Mouse (Mus musculus): ENCODE measurements around the gene Nfia. TPM values are rescaled to one million over a fixed set of nuclear protein-coding genes. Genes with fewer than 3 reads are reported as not detected.

The Nfia gene
- polyA plus RNA-seq, 1 experiment: 53.0 TPM

DNA sequence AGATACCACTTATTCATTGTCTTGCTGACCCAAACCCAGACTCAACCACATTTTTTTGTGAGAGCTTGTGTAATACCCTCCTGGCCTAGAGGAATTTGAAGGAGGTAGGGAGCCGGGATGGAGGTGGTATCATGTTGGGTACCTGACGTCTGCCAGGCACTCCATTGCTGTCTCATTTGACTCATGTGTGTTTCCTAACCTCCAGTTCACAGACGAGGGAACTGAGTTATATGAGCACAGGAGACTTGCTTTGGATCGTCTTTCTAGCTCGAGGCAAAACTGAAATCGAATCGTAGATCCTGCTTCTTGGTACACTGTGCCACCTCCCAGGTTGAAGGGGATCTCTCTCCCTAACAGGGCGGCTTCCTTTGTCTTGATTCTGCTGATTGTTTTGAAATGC, 46.6 kb downstream of the Nfia start:
- no peak overlapping the region for H3K27ac ChIP-seq (ENCODE audit: insufficient read depth, low read length)
- no peak overlapping the region for H3K4me3 ChIP-seq (ENCODE audit: insufficient read depth, low read length)
- 0 out of 2 replicates have a peak, but pooled peaks cover 2% of the 10 kb centered on the region for H3K4me1 ChIP-seq (ENCODE audit: control insufficient read depth, insufficient read depth, low read length)
- TF ChIP-seq POLR2A (IDR thresholded peaks at IDR 0.05; ENCODE audit: low read depth, low read length): no peak
- no peak for TF ChIP-seq CTCF (IDR thresholded peaks at IDR 0.05; ENCODE audit: borderline replicate concordance, insufficient read depth, low read length)

DNA sequence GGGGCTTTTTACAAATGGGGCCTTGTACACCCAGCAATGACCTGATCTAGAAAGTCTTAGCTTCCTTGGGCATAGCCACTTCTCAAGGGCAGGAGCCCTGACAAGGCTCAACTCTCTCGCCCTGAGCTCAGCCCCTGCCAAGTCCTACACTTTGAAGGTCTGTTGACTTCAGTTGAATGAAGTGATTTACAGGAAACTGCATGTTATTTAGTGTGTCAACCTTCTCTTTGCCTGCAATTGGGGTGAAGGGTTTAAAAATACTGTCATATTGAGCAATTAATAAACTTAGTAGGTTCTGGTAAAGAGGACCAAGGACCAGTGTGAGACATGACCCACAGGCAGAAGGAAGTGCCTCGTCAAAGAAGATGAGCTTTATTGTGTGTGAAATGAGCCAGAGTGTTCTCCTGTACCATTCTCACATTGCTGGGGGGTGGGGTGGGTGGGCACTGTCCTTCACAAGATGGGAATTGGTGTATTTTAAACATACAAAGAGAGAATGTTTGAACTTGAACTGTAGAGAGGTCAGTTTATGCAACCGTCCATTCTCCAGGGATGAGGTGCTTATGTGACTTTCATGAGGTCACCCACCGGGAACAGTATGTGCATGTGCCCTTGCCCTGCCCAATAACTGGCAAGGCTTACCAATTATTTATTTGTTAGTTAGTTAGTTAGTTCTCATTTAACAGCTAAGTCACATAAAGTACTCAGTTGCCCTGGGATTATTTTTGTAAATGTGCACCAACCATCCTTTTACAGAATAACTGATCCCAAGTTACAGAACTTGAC, 48.1 kb downstream of the Nfia start:
- no peak overlapping the region for H3K27ac ChIP-seq (ENCODE audit: insufficient read depth, low read length)
- no peak for TF ChIP-seq POLR2A (IDR thresholded peaks at IDR 0.05; ENCODE audit: low read depth, low read length)
- TF ChIP-seq CTCF (IDR thresholded peaks at IDR 0.05; ENCODE audit: borderline replicate concordance, insufficient read depth, low read length): no peak
- no peak overlapping the region for H3K4me3 ChIP-seq (ENCODE audit: insufficient read depth, low read length)
- 0 out of 2 replicates have a peak, but pooled peaks cover 2% of the 10 kb centered on the region for H3K4me1 ChIP-seq (ENCODE audit: control insufficient read depth, insufficient read depth, low read length)

DNA sequence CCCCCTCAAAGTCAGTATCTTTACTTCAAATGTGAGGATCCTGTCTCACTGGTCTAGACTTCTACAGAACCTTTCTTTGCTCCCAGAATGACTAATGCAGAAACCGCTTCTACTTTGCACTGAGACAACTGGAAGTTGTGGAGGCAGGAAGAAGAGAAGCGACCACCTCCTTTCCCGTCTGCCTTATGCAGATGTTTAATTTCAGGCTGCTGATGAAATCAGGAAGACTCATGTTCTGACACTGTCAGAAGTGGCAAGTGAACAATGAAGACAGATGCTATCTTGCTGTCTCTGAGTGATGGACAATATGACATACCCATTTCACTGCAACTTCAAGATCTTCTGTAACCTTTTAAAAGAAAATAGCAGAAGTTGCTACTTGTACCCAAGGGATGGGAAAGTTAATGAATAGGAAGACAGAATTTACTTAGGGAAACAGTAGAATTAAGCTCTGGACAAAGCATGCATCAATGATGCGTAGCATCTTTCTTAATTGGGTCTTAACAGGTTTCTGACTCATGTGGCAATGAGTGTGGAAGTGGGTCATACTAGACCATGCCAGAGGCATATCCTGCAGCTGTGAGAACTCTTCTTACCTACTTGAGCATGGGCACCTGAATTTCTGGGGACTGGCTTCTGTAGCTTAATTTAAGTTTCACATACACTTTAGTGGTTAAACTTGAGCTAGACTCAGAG, 49.2 kb downstream of the Nfia start:
- H3K4me1 ChIP-seq (ENCODE audit: control insufficient read depth, insufficient read depth, low read length): 0 out of 2 replicates have a peak, but pooled peaks cover 2% of the 10 kb centered on the region
- H3K27ac ChIP-seq (ENCODE audit: insufficient read depth, low read length): no peak overlapping the region
- no peak overlapping the region for H3K4me3 ChIP-seq (ENCODE audit: insufficient read depth, low read length)
- TF ChIP-seq POLR2A (IDR thresholded peaks at IDR 0.05; ENCODE audit: low read depth, low read length) (no peak), CTCF (IDR thresholded peaks at IDR 0.05; ENCODE audit: borderline replicate concordance, insufficient read depth, low read length) (no peak)

DNA sequence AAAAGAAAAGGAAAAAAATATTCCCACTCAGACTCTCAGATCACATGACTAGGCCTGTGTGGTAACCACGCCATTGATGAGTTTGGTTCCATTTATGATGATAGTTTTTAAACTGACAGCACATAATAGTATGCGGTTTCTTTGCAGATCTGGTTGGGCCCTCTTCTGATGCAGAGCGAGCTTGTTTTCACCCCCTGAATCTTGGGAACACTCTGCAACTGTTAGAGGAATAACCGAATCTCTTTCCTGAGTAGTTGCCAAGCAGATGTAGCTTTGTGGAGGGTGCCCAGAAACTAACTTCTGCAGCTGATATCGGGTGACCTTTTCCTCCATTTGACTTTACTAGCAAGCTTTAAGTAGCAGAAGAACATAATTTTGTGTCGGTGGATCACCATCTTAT, 51.0 kb downstream of the Nfia start:
- H3K27ac ChIP-seq (ENCODE audit: insufficient read depth, low read length): no peak overlapping the region
- TF ChIP-seq POLR2A (IDR thresholded peaks at IDR 0.05; ENCODE audit: low read depth, low read length) (no peak), CTCF (IDR thresholded peaks at IDR 0.05; ENCODE audit: borderline replicate concordance, insufficient read depth, low read length) (no peak)
- no peak overlapping the region for H3K4me3 ChIP-seq (ENCODE audit: insufficient read depth, low read length)
- H3K4me1 ChIP-seq (ENCODE audit: control insufficient read depth, insufficient read depth, low read length): peaks cover 2% of the 10 kb centered on the region; the same call in 1 of the 2 replicates

DNA sequence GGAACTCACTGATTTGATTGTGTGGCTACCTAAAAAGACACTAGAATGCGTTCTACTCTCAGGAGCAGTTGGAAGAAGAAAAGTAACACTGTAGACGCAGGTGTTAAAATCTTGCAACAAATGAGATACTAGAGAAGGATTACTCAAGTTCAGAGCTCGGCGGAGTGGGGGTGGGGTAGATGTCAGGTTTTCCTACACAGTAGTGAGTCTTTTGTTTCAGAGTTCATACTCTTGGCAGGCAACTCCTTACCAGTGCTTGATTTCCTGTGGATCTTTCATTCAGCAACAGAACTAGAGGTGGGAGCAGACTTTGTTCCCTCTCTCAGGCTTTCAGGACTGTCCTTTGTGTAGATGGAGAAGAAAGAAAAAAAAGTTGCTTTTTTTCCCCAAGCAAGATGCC, 51.9 kb downstream of the Nfia start:
- TF ChIP-seq CTCF (IDR thresholded peaks at IDR 0.05; ENCODE audit: borderline replicate concordance, insufficient read depth, low read length) (no peak), POLR2A (IDR thresholded peaks at IDR 0.05; ENCODE audit: low read depth, low read length) (no peak)
- Histone ChIP-seq H3K4me1 (ENCODE audit: control insufficient read depth, insufficient read depth, low read length) (peaks cover 2% of the 10 kb centered on the region; the same call in 1 of the 2 replicates), H3K4me3 (ENCODE audit: insufficient read depth, low read length) (no peak overlapping the region), H3K27ac (ENCODE audit: insufficient read depth, low read length) (no peak overlapping the region)

DNA sequence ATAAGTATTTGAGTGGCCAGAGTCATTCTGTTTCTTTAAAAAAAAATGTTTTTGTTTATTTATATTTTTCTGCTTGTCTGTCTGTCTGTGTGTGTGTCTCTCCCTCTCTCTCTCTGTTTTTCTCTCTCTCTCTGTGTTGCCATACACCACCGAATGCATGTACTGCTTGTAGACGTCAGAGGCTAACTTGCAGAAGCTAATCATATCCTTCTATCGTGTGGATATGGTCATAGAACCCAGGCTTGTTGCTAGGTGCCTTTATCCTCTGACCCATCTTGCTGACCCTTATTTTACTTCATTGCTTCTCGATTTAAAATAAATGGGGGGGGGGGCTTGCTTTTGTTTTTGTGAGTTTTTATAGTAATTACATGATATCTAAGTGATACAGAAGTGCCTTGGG, 52.9 kb downstream of the Nfia start:
- no peak overlapping the region for H3K27ac ChIP-seq (ENCODE audit: insufficient read depth, low read length)
- no peak for TF ChIP-seq CTCF (IDR thresholded peaks at IDR 0.05; ENCODE audit: borderline replicate concordance, insufficient read depth, low read length)
- no peak for TF ChIP-seq POLR2A (IDR thresholded peaks at IDR 0.05; ENCODE audit: low read depth, low read length)
- H3K4me3 ChIP-seq (ENCODE audit: insufficient read depth, low read length): no peak overlapping the region
- H3K4me1 ChIP-seq (ENCODE audit: control insufficient read depth, insufficient read depth, low read length): peaks cover 2% of the 10 kb centered on the region; the same call in 1 of the 2 replicates

DNA sequence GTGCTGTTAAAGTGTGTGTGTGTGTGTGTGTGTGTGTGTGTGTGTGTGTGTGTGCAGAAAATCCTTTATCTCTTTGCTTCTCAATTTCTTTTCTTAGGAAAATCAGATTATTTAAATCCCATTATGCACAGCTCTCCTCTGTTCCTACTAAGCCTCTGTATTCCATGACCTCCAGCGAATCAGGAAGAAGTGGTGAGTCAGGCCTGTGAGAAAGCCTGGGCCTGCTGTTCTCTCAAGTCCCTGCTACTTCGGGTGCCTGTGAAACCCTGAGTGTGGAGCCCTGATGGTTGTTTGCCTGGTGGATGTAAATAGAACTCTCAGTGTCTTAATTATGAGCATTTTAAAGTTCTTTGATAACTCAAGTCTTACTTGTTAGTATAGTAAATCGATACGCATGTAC, 53.3 kb downstream of the Nfia start:
- H3K4me3 ChIP-seq (ENCODE audit: insufficient read depth, low read length): no peak overlapping the region
- peaks cover 2% of the 10 kb centered on the region for H3K4me1 ChIP-seq (ENCODE audit: control insufficient read depth, insufficient read depth, low read length)

DNA sequence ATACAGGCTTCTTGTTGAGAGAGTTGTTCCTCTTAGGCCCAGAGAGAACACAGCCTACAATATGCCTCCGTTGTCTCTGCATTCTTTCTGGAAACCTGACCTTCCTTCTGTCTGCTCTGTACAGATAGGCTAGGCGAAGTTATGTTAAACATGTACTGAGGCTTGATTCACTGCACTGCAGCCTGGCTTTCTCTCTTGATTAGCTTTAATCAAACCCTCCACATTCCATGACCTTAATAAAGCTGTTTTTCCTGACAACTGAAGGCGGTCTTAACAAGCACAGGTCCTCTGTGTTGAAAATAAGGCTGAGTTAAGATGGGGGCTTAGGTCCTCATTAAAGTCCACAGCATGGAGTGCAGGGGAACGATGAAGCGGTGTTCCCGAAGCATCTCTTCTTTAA, 54.6 kb downstream of the Nfia start:
- H3K27ac ChIP-seq (ENCODE audit: insufficient read depth, low read length): no peak overlapping the region
- TF ChIP-seq POLR2A (IDR thresholded peaks at IDR 0.05; ENCODE audit: low read depth, low read length) (no peak), CTCF (IDR thresholded peaks at IDR 0.05; ENCODE audit: borderline replicate concordance, insufficient read depth, low read length) (no peak)
- H3K4me3 ChIP-seq (ENCODE audit: insufficient read depth, low read length): no peak overlapping the region
- no peaks in the 10 kb centered on the region; the same call in none of the 2 replicates for H3K4me1 ChIP-seq (ENCODE audit: control insufficient read depth, insufficient read depth, low read length)

More for the DNA sequence above, 53.3 kb downstream of the Nfia start:
- TF ChIP-seq CTCF (IDR thresholded peaks at IDR 0.05; ENCODE audit: borderline replicate concordance, insufficient read depth, low read length) (no peak), POLR2A (IDR thresholded peaks at IDR 0.05; ENCODE audit: low read depth, low read length) (no peak)
- H3K27ac ChIP-seq (ENCODE audit: insufficient read depth, low read length): no peak overlapping the region

DNA sequence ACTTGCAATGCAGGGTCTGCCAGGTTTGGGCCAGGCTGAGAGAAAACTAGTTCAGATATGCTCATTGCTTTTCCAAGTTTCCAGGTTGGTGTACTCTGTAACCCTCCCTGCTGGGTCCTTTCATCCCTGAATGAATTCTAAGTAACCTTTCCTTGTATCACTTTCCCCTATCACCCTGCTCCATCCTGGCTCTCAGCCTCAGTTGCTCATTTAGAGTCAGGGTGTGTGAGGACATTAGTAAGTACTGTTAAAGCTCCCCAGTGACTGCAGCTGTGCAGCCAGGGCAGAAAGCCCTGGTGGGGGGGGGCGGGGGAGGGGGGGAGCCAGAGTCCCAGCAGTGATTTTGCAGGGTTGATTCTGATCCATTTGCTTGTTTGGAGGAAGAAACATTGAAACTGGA, 56.0 kb downstream of the Nfia start:
- Histone ChIP-seq H3K4me3 (ENCODE audit: insufficient read depth, low read length) (no peak overlapping the region), H3K4me1 (ENCODE audit: control insufficient read depth, insufficient read depth, low read length) (no peaks in the 10 kb centered on the region; the same call in none of the 2 replicates), H3K27ac (ENCODE audit: insufficient read depth, low read length) (no peak overlapping the region)
- TF ChIP-seq POLR2A (IDR thresholded peaks at IDR 0.05; ENCODE audit: low read depth, low read length) (no peak), CTCF (IDR thresholded peaks at IDR 0.05; ENCODE audit: borderline replicate concordance, insufficient read depth, low read length) (no peak)

Measured in embryonic fibroblast, embryonic 13.5 days (primary cell).